Mouse (Mus musculus) hindbrain, embryonic 16.5 days (tissue): ENCODE measurements around the gene Mrpl53. TPM values are rescaled to one million over a fixed set of nuclear protein-coding genes. Genes with fewer than 3 reads are reported as not detected.
A peak's percentile ranks its signal among the peaks of the same experiment; 100 is the strongest.
"Not testable (repeated sequence)": the region's sequence is repeated elsewhere in the genome, so short reads cannot be mapped to it uniquely, and the experiment has no call there.

Experiments
- ATAC-seq: fragments of 200-750 bp; cut with Nextera tagmentation; 2 replicates; pipeline ENCODE4 v1.8.0; 2017; ENCODE audit warnings: moderate TSS enrichment, moderate library complexity
- H3K27ac ChIP-seq: fragments of 300-500 bp; sonication (generic); 2 replicates; pipeline ENCODE4 v1.5.1; 2014; ENCODE audit warnings: low read depth, mild to moderate bottlenecking, control low read depth, low read length, moderate library complexity
- H3K27me3 ChIP-seq: fragments of 300-500 bp; sonication (generic); replicated peaks from 2 replicates; pipeline ENCODE4 v1.6.1; 2014; ENCODE audit warnings: low read length; ENCODE audit not compliant: control insufficient read depth, insufficient read depth
- H3K36me3 ChIP-seq: fragments of 300-500 bp; sonication (generic); 2 replicates; pipeline ENCODE4 v1.6.1; 2014; ENCODE audit warnings: mild to moderate bottlenecking, low read length, moderate library complexity, mixed read lengths; ENCODE audit not compliant: control insufficient read depth, insufficient read depth
- H3K4me1 ChIP-seq: fragments of 300-500 bp; sonication (generic); 2 replicates; pipeline ENCODE4 v1.6.1; 2014; ENCODE audit warnings: low read depth, low read length; ENCODE audit not compliant: control insufficient read depth, insufficient read depth
- H3K4me2 ChIP-seq: fragments of 300-500 bp; sonication (generic); 2 replicates; pipeline ENCODE4 v1.6.1; 2014; ENCODE audit warnings: mild to moderate bottlenecking, low read length, control low read depth, moderate library complexity
- H3K4me3 ChIP-seq: fragments of 300-500 bp; sonication (generic); 2 replicates; pipeline ENCODE4 v1.5.1; 2014; ENCODE audit warnings: mild to moderate bottlenecking, low read length, control low read depth, moderate library complexity
- H3K9ac ChIP-seq: fragments of 300-500 bp; sonication (generic); 2 replicates; pipeline ENCODE4 v1.6.1; 2014; ENCODE audit warnings: low read depth, mild to moderate bottlenecking, control low read depth, low read length, moderate library complexity
- H3K9me3 ChIP-seq: fragments of 300-500 bp; sonication (generic); 2 replicates; pipeline ENCODE4 v1.6.1; 2014; ENCODE audit warnings: mild to moderate bottlenecking, low read length, moderate library complexity; ENCODE audit not compliant: control insufficient read depth
- WGBS: fragments of 180-500 bp; shearing (Covaris S2); extraction: QIAGEN DNeasy Blood & Tissue Kit; methylation state at CpG from one replicate; pipeline ENCODE4 v1.1.7; 2014; 5-methylcytosine and 5-hydroxymethylcytosine counted together
- microRNA counts: library from miRNA; unstranded; fragments of <30 nt; microRNA quantifications from one replicate; lab custom pipeline; 2016
- microRNA-seq: library from miRNA; unstranded; fragments of <30 nt; microRNA quantifications from one replicate; pipeline ENCODE4, GENCODE M21; 2017
- polyA plus RNA-seq: library from polyadenylated mRNA; unstranded; fragments of >200 nt; fragmentation: Nextera tagmentation; extraction: Ambion mirVana; gene quantifications from 2 replicates; pipeline ENCODE4 v1.2.1, GENCODE M21; 2015

The Mrpl53 gene
- polyA plus RNA-seq, 1 experiment from 2014 or later, result 117 TPM

GRCm38 (mm10) chr6:83151721-83152120 is 42.9 kb downstream of the Mrpl53 start:
- no peak for ATAC-seq
- peaks cover 9% of the 10 kb centered on the region for H3K4me1 ChIP-seq
- H3K9me3 ChIP-seq, result no peaks in the 10 kb centered on the region
- no peak overlapping the region; the same call in 1 of the 2 replicates for H3K9ac ChIP-seq
- WGBS, result 26% methylated on average over 8 of the region's 8 CpGs
- H3K36me3 ChIP-seq, result peaks cover 9% of the 10 kb centered on the region
- no peak overlapping the region for H3K27ac ChIP-seq
- H3K4me2 ChIP-seq, result no peak overlapping the region
- no peaks in the 10 kb centered on the region for H3K27me3 ChIP-seq
- H3K4me3 ChIP-seq, result no peak overlapping the region

- H3K4me3 ChIP-seq, result no peak overlapping the region
- H3K36me3 ChIP-seq, result peaks cover 9% of the 10 kb centered on the region
- H3K27ac ChIP-seq, result no peak overlapping the region
- ATAC-seq, result no peak
- H3K4me1 ChIP-seq, result peaks cover 9% of the 10 kb centered on the region
- H3K9me3 ChIP-seq, result no peaks in the 10 kb centered on the region
- H3K27me3 ChIP-seq, result no peaks in the 10 kb centered on the region
- no peak overlapping the region for H3K9ac ChIP-seq
- H3K4me2 ChIP-seq, result no peak overlapping the region
- WGBS, result 85% methylated on average over 12 of the region's 12 CpGs
These were observed 44.2 kb downstream of the Mrpl53 start for GRCm38 (mm10) chr6:83153038-83153437.

GRCm38 (mm10) chr6:83153485-83153884 is 44.6 kb downstream of the Mrpl53 start:
- Histone ChIP-seq H3K4me2 (no peak overlapping the region), H3K36me3 (peaks cover 9% of the 10 kb centered on the region), H3K9me3 (no peaks in the 10 kb centered on the region), H3K9ac (no peak overlapping the region), H3K4me3 (no peak overlapping the region), H3K27me3 (no peaks in the 10 kb centered on the region), H3K4me1 (peaks cover 9% of the 10 kb centered on the region), H3K27ac (no peak overlapping the region)
- ATAC-seq, result no peak
- 80% methylated on average over 5 of the region's 5 CpGs for WGBS

GRCm38 (mm10) chr6:83155552-83156238 is 46.9 kb downstream of the Mrpl53 start:
- no peaks in the 10 kb centered on the region for H3K9me3 ChIP-seq
- H3K36me3 ChIP-seq, result peaks cover 6% of the 10 kb centered on the region
- peaks cover 9% of the 10 kb centered on the region for H3K4me1 ChIP-seq
- peak overlapping the region; percentile 89 for H3K4me2 ChIP-seq
- 8% methylated on average over 23 of the region's 23 CpGs for WGBS
- H3K9ac ChIP-seq, result peak overlapping the region; percentile 74
- peaks cover 8% of the 10 kb centered on the region for H3K27me3 ChIP-seq
- peak; percentile 52 for ATAC-seq
- H3K27ac ChIP-seq, result no peak overlapping the region
- H3K4me3 ChIP-seq, result peak overlapping the region; percentile 67

- ATAC-seq, result peak; percentile 91
- Histone ChIP-seq H3K9me3 (no peaks in the 10 kb centered on the region), H3K27ac (peak within 1 kb of the TSS; percentile 5; the same call in 1 of the 2 replicates), H3K4me3 (peak within 1 kb of the TSS; percentile 67), H3K27me3 (peaks cover 14% of the 10 kb centered on the region), H3K4me1 (peaks cover 10% of the 10 kb centered on the region), H3K36me3 (peaks cover 6% of the 10 kb centered on the region), H3K9ac (peak within 1 kb of the TSS; percentile 74), H3K4me2 (peak within 1 kb of the TSS; percentile 89)
- under 1% methylated on average over 31 of the region's 32 CpGs for WGBS
These were observed 47.4 kb downstream of the Mrpl53 start, which contains the start of the genes Wdr54 and 1700003E16Rik for GRCm38 (mm10) chr6:83156259-83156684. Wdr54 (minus strand) TSS chr6:83156397. 1700003E16Rik (plus strand) TSS chr6:83156404.

- not testable (repeated sequence) for H3K4me3 ChIP-seq, H3K27ac ChIP-seq, H3K9ac ChIP-seq, H3K9me3 ChIP-seq, ATAC-seq, H3K36me3 ChIP-seq, H3K4me2 ChIP-seq
- H3K4me1 ChIP-seq, result peaks cover 25% of the 10 kb centered on the region
- peaks cover 30% of the 10 kb centered on the region for H3K27me3 ChIP-seq
- 33% methylated on average over 3 of the region's 3 CpGs for WGBS
These were observed 50.6 kb downstream of the Mrpl53 start for GRCm38 (mm10) chr6:83159456-83159855.

MicroRNAs within 50 kb of the gene (microRNA counts, 519-probe panel; counts per million panel counts)
- 1,875 counts per million, percentile 22 among the panel's probes with 10 or more counts for microRNA mmu-miR-3470a+mmu-miR-3470b (lab: Ali Mortazavi, UCI)

Small RNA genes lying within 50 kb of the gene (microRNA-seq; reads per million reads assigned to microRNA genes)
- not detected for gene Mir3470a

Other genes with a start within 250 kb of the Mrpl53 start
- 21.9 and 24.8 TPM in 2 replicates for gene Sema4f, start 169.3 kb upstream of the Mrpl53 start, polyA plus RNA-seq
- gene M1ap, start 162.1 kb upstream of the Mrpl53 start, polyA plus RNA-seq, result 0.41 TPM in 1 of 2 replicates, not detected in the other
- 2.1 and 2.2 TPM in 2 replicates for gene Dok1, start 75.6 kb upstream of the Mrpl53 start, polyA plus RNA-seq
- 7.1 and 8.5 TPM in 2 replicates for gene Loxl3, start 74.9 kb upstream of the Mrpl53 start, polyA plus RNA-seq
- gene Aup1, start 54.5 kb upstream of the Mrpl53 start, polyA plus RNA-seq, result 179 and 193 TPM in 2 replicates
- 85.6 and 88.5 TPM in 2 replicates for gene Htra2, start 53.8 kb upstream of the Mrpl53 start, polyA plus RNA-seq
- gene Dqx1, start 51.2 kb upstream of the Mrpl53 start, polyA plus RNA-seq, result 0.28 and 0.71 TPM in 2 replicates
- 0.16 and 0.40 TPM in 2 replicates for gene Tlx2, start 38.7 kb upstream of the Mrpl53 start, polyA plus RNA-seq
- 45.2 and 48.8 TPM in 2 replicates for gene Pcgf1, start 31.2 kb upstream of the Mrpl53 start, polyA plus RNA-seq
- gene Lbx2, start 22.7 kb upstream of the Mrpl53 start, polyA plus RNA-seq, result not detected in 2 replicates
- gene Ccdc142, start 7.4 kb upstream of the Mrpl53 start, polyA plus RNA-seq, result 4.2 and 6.1 TPM in 2 replicates
- gene Gm42688, start 7.4 kb upstream of the Mrpl53 start, polyA plus RNA-seq, result 4.9 TPM in 2 replicates
- gene Mogs, start 6.5 kb downstream of the Mrpl53 start, polyA plus RNA-seq, result 6.4 and 21.1 TPM in 2 replicates
- 146 and 148 TPM in 2 replicates for gene Wbp1, start 12.5 kb downstream of the Mrpl53 start, polyA plus RNA-seq
- gene Ino80b, start 16.4 kb downstream of the Mrpl53 start, polyA plus RNA-seq, result 13.5 and 14.7 TPM in 2 replicates
- 18.9 and 20.3 TPM in 2 replicates for gene Rtkn, start 26.4 kb downstream of the Mrpl53 start, polyA plus RNA-seq
- gene Wdr54, start 47.4 kb downstream of the Mrpl53 start, polyA plus RNA-seq, result 19.3 and 21.1 TPM in 2 replicates
- 11.0 and 12.9 TPM in 2 replicates for gene 1700003E16Rik, start 47.4 kb downstream of the Mrpl53 start, polyA plus RNA-seq
- 155 and 167 TPM in 2 replicates for gene Dctn1, start 56.9 kb downstream of the Mrpl53 start, polyA plus RNA-seq
- 2.5 and 2.8 TPM in 2 replicates for gene Slc4a5, start 110.8 kb downstream of the Mrpl53 start, polyA plus RNA-seq
- gene Mthfd2, start 216.9 kb downstream of the Mrpl53 start, polyA plus RNA-seq, result 33.4 and 34.3 TPM in 2 replicates
- 19.4 and 23.9 TPM in 2 replicates for gene Mob1a, start 217.0 kb downstream of the Mrpl53 start, polyA plus RNA-seq
- 55.8 and 64.3 TPM in 2 replicates for gene Bola3, start 240.1 kb downstream of the Mrpl53 start, polyA plus RNA-seq